Mouse (Mus musculus): ENCODE measurements around the gene Nckap5.

Gene Nckap5

GRCm38 (mm10) chr1:126569611-126570238, 260.9 kb downstream of the Nckap5 start:
- DNase-seq (ENCODE audit: extremely low read depth, insufficient read length, low spot score), result no peak

- DNase-seq (ENCODE audit: extremely low read depth, insufficient read length, low spot score), result peak; percentile 15
Measured at GRCm38 (mm10) chr1:126568520-126569197, 261.9 kb downstream of the Nckap5 start.

- no peak for DNase-seq (ENCODE audit: extremely low read depth, insufficient read length, low spot score)
Measured at GRCm38 (mm10) chr1:126565151-126565725, 265.4 kb downstream of the Nckap5 start.

- DNase-seq (ENCODE audit: extremely low read depth, insufficient read length, low spot score), result no peak
Measured at GRCm38 (mm10) chr1:126560931-126561330, 269.7 kb downstream of the Nckap5 start.

GRCm38 (mm10) chr1:126557791-126558294, 272.8 kb downstream of the Nckap5 start:
- DNase-seq (ENCODE audit: extremely low read depth, insufficient read length, low spot score), result no peak

GRCm38 (mm10) chr1:126547979-126548378, 282.6 kb downstream of the Nckap5 start:
- no peak for DNase-seq (ENCODE audit: extremely low read depth, insufficient read length, low spot score)

GRCm38 (mm10) chr1:126544471-126544870, 286.1 kb downstream of the Nckap5 start:
- no peak for DNase-seq (ENCODE audit: extremely low read depth, insufficient read length, low spot score)

GRCm38 (mm10) chr1:126537223-126537757, 293.3 kb downstream of the Nckap5 start:
- no peak for DNase-seq (ENCODE audit: extremely low read depth, insufficient read length, low spot score)

- DNase-seq (ENCODE audit: extremely low read depth, insufficient read length, low spot score), result peak; percentile 16
Measured at GRCm38 (mm10) chr1:126535527-126535926, 295.1 kb downstream of the Nckap5 start.

GRCm38 (mm10) chr1:126534046-126534445, 296.6 kb downstream of the Nckap5 start:
- DNase-seq (ENCODE audit: extremely low read depth, insufficient read length, low spot score), result no peak

GRCm38 (mm10) chr1:126528043-126528598, 302.5 kb downstream of the Nckap5 start:
- no peak for DNase-seq (ENCODE audit: extremely low read depth, insufficient read length, low spot score)

GRCm38 (mm10) chr1:126518067-126518466, 312.5 kb downstream of the Nckap5 start:
- no peak for DNase-seq (ENCODE audit: extremely low read depth, insufficient read length, low spot score)

GRCm38 (mm10) chr1:126517427-126517826, 313.2 kb downstream of the Nckap5 start:
- no peak for DNase-seq (ENCODE audit: extremely low read depth, insufficient read length, low spot score)

- DNase-seq (ENCODE audit: extremely low read depth, insufficient read length, low spot score), result no peak
Measured at GRCm38 (mm10) chr1:126515054-126515756, 315.4 kb downstream of the Nckap5 start.

- peak; percentile 36 for DNase-seq (ENCODE audit: extremely low read depth, insufficient read length, low spot score)
Measured at GRCm38 (mm10) chr1:126511835-126512445, 318.7 kb downstream of the Nckap5 start.

GRCm38 (mm10) chr1:126504717-126505116, 325.9 kb downstream of the Nckap5 start:
- no peak for DNase-seq (ENCODE audit: extremely low read depth, insufficient read length, low spot score)

GRCm38 (mm10) chr1:126502741-126503140, 327.9 kb downstream of the Nckap5 start:
- no peak for DNase-seq (ENCODE audit: extremely low read depth, insufficient read length, low spot score)

- DNase-seq (ENCODE audit: extremely low read depth, insufficient read length, low spot score), result no peak
Measured at GRCm38 (mm10) chr1:126496722-126497121, 333.9 kb downstream of the Nckap5 start.

GRCm38 (mm10) chr1:126492206-126493071, 338.2 kb downstream of the Nckap5 start:
- no peak for DNase-seq (ENCODE audit: extremely low read depth, insufficient read length, low spot score)
